ENCODE assay signal across 25 mouse cellular contexts in the genomic region with DNA sequence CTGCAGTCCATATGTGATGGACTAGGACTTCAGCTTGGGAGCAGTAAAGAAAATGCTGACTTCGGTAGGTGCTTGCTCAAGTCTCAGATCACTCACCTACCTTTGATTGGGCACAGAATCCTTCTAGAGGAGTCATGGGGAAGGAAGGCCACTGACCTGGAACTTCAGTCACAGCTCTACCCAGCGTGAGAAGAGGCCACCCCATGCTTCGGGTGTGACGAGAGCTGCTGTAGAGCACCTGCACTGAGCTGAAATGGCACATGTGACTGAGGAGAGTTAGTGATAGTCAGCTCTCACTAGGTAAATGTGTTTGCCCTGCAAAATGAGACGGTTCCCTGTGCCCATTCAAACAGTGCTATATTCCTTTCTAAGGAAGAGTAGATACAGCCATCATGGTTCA. TPM values are rescaled to one million over a fixed set of nuclear protein-coding genes. Genes with fewer than 3 reads are reported as not detected.
"Had no signal": no experiment of that assay in that cellular context is flagged by ENCODE, and none has a peak within 500 bp of the region (broad histone marks: within the 10 kb centered on the region; RNA-seq: fewer than 3 reads in every experiment).

No protein-coding gene starts in this region.

- H3K9me3 ChIP-seq: heart, embryonic 15.5 days; hindbrain, embryonic 15.5 days had no signal

- H3K27ac ChIP-seq: heart, embryonic 13.5 days; heart, embryonic 15.5 days; hindbrain, embryonic 13.5 days; hindbrain, embryonic 15.5 days; hindbrain, postnatal 0 days; layer of hippocampus, adult 2 months; left cerebral cortex, adult 2 months; limb, embryonic 12.5 days; liver, embryonic 12.5 days; liver, embryonic 14.5 days had no signal

- DNase-seq: gastrocnemius, postnatal 14 days; gastrocnemius, postnatal 36 days; heart, adult 18-20 months; heart, postnatal 14 days; heart, postnatal 36 days; kidney, adult 18-20 months; kidney, adult 8-10 months; kidney, postnatal 10 days; kidney, postnatal 25 days; kidney, postnatal 4 days; left cerebral cortex, postnatal 4 days had no signal

- H3K4me3 ChIP-seq: heart, embryonic 13.5 days; heart, embryonic 15.5 days; hindbrain, embryonic 13.5 days; hindbrain, embryonic 15.5 days; layer of hippocampus, adult 2 months; left cerebral cortex, adult 2 months; limb, embryonic 12.5 days; liver, embryonic 12.5 days had no signal

- H3K9ac ChIP-seq: heart, embryonic 13.5 days; heart, embryonic 15.5 days; hindbrain, embryonic 13.5 days; hindbrain, embryonic 15.5 days; limb, embryonic 12.5 days; liver, embryonic 12.5 days; liver, embryonic 14.5 days had no signal

- H3K27me3 ChIP-seq: heart, embryonic 13.5 days; heart, embryonic 15.5 days; hindbrain, embryonic 13.5 days; hindbrain, embryonic 15.5 days; limb, embryonic 12.5 days; liver, embryonic 12.5 days had no signal

- H3K4me1 ChIP-seq: hindbrain, embryonic 13.5 days; hindbrain, embryonic 15.5 days; liver, embryonic 12.5 days had no signal

- H3K4me2 ChIP-seq: heart, embryonic 11.5 days; heart, embryonic 13.5 days; heart, embryonic 15.5 days; hindbrain, embryonic 13.5 days; hindbrain, embryonic 15.5 days; limb, embryonic 12.5 days; liver, embryonic 12.5 days had no signal

- ATAC-seq: hindbrain, postnatal 0 days; liver, embryonic 12.5 days had no signal

RNA-seq across cellular contexts. Expression of a gene that starts 51.2 kb away (rescaled TPM):
- total RNA-seq: gastrocnemius, adult 18-20 months; gastrocnemius, postnatal 14 days; gastrocnemius, postnatal 36 days; heart, adult 18-20 months; heart, postnatal 14 days; heart, postnatal 36 days; hematopoietic stem cell, adult 5-6 weeks had no signal
- polyA plus RNA-seq: heart, embryonic 11.5 days; heart, embryonic 13.5 days; heart, postnatal 0 days; hindbrain, embryonic 13.5 days; hindbrain, embryonic 15.5 days; limb, embryonic 12.5 days had no signal
